Mouse (Mus musculus): ENCODE measurements around the gene Dnah10.
A peak's percentile ranks its signal among the peaks of the same experiment; 100 is the strongest.

Dnah10 gene

DNA sequence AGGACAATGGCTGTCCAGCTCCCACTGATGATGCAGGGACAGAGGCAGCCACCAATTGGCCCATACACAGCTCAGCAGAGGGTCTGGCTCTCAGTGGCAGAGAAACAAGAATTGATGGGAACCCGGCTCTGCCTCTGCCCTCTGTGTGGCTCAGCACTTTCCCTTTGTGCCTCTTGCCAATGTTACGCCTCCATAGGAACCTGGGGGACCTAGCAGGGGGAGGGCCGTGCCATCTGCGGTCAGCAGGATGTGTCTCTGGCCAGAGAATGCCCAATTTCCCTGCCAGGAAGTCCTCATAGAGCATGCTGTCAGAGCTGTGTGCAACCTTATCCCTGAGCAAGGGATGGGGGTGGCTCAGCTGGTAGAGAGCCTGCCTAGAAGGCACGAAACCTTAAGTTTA lies 89.9 kb downstream of the Dnah10 start:
- DNase-seq, result no peak

DNA sequence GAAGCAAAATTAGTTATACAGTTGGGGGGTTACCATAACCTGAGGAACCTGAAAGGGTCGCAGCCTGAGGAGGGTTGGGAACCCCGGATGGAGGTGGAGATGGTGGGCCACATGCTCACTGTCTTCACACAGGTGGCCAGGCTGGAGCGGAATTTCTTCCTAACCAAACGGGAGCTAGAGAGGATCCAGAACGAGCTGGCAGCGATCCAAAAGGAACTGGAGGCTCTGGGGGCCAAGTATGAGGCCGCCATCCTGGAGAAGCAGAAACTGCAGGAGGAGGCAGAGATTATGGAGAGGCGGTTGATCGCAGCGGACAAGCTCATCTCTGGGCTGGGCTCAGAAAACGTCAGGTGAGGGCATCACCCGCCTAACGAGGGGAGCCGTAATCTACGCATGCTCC lies 92.2 kb downstream of the Dnah10 start:
- no peak for DNase-seq

DNA sequence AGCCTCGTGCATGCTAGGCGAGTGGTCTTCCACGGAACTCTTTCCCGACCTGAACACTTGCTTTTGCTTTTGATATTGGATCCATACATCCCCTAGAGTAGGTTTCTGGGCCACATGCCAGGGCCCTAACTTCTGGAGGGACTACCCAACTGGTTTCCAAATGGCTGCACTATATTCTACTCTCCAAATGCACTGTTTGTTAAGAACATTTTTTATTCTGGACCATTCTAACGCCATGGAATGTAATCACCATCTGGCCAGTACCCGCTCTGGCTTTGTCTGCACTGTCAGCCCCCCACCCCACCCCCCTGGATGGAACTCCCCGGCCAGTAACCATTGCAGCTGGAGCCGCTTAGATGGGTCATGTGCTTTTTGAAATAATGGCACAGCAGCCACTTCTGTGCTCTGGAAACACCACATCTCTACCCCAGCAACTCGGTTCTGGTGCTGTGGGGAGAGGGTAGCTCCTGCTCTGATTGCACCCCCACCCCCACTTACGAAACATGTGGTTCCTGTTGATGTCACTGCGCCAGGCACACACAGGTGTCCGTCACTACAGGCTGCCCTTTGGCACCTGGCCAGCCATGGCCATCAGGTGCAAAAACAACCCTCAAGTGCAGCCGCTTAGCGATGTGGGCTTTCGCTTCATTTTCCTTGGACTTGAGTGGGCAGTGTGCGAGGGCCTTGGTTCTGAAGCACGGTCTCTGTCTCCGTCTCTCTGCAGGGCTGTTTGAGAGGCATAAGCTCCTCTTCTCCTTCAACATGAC lies 97.4 kb downstream of the Dnah10 start:
- no peak for DNase-seq

DNA sequence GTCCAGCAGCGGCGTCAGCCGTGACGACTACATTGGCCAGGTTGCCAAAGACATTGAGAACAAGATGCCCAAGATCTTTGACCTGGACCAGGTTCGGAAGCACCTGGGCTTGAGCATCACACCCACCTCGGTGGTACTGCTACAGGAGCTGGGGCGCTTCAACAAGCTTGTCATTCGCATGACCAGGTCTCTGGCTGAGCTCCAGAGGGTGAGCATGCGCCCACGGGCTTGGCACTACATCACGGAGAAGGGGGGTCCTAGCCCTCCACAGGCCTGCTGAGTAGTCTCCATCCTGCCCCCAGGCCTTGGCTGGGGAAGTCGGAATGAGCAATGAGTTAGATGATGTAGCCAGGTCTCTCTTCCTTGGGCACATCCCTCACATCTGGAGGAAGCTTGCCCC lies 105.4 kb downstream of the Dnah10 start:
- DNase-seq, result no peak

DNA sequence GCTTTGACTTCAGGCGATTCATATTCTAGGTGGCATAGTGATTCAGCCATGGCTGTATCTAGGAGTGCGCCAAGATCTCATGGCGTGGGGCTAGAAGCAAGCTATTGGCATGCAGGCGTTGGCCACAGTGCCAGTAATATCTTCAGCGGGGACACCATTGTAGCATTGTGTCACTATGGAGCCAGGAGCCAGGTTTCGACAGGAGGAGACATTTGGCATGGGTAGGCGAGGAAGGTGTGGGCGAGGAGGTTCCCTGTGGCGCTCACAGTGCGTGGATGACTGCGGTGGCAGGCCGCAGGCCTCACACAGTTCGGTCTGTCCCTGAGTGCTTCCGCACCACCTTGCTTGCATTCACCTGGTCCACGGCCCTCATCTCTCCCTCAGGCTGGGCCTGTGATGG lies 110.3 kb downstream of the Dnah10 start:
- DNase-seq, result no peak

DNA sequence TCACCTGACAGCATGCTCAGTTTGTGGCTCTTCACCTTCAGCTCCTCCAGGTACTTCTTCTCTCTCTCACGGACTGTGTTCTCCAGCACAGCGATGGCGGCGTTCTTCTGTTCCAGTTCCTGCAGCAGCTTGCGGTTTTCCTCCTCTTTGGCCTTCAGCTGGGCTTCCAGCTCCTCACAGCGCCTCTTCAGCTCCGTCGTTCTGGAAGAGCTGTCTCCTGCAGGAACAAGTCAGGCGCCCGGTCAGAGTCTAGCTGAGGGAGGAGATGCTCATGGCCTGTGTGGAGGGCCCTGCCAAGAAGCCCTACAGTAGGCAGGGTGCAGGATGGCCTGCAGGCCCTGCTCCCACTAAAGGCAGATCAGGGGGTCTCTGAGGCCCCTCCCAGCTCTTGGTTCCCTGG lies 111.2 kb downstream of the Dnah10 start:
- DNase-seq, result no peak

DNA sequence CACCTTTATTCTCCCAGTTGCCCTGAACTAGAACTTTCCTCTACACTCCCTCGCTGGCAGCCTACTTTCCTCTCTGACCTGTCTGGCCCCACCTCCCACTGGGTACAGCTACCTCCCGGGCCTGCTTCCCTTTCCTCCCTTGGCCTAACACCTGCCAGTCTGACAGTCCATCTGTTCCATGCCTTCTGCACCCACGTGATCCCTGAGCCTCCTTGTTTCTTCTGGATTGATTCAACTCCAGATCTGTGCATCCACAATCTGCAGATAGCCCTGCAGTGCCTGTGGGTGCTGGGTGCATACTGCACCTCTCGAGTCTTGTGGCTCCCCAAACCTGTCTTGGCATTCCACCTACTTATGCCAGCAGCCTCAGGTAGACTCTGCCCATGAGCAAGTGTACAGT lies 111.7 kb downstream of the Dnah10 start:
- DNase-seq, result no peak

DNA sequence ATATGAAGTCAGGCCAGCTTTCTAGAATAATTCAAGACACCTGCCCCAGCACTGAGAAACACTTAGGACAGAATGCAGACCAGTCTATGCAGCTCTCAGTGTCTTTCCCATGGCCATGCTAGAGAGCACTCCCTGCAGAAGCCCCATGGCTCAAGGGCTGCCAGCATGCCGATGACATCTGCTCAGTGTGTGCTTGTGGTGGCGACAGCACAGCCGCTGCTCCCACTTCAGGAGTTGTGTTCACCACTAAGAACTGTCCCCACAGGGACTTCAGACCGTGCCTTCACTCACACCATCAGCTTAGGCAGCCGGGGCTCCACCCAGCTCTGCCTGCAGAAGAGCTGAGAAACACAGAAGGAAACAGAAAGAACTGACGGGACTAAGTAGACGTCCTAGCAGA lies 115.3 kb downstream of the Dnah10 start:
- DNase-seq, result no peak

DNA sequence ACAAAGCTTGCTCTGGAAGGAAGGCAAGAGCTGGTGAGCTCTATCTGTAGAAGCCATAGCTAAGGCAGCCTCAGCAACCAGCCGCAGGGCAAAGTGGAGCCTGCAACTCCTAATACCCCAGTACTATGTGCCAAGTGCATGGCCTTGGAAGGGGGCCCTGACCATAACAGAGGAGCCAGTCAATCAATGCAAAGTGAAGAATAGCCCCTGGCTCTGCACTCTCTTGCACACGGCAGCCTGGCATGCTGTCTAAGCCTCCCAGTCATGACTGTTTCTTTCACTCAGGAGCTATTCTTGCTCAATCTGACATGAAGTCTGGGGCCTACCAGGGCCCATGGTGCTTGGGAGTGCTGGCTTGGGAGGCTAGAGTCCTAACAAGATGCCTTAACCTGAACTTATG lies 115.8 kb downstream of the Dnah10 start:
- no peak for DNase-seq

DNA sequence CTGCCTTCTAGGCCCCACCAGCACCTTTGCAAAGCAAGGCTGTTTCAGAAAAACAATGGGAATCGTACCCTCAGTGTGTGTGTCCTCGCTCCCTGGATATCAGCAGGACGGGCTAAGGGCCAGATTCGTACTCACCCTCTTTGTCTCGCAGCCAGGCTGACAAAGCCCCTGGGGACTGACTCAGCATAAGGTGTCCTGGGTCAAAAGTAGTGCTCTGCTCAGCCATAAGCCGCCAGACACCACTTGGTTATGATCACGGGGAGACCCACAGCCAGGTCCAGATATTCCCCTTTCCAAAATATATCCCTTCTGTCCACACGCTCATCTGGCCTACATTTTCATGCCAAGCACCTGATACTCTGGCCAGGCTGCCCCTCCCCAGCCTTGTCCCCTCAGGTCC lies 118.5 kb downstream of the Dnah10 start:
- DNase-seq, result no peak

DNA sequence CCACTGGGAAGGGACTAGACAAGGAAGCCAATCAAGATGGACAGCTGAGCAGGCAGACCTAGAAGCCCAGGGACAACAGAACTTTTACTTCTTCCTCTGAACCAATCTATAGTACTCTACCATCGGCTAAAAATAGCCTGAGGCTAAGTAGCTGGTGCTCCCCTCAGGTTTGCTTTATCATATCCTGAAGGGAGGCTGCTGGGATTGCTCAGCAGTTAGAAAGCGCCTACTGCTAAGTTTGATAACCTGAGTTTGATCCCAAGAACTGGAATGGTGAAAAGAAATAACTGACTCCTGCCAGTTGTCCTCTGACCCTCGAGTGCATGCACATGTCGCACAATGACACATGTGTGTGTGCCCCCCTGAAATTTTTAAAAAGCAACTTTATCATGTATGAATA lies 120.0 kb downstream of the Dnah10 start:
- DNase-seq, result no peak

DNA sequence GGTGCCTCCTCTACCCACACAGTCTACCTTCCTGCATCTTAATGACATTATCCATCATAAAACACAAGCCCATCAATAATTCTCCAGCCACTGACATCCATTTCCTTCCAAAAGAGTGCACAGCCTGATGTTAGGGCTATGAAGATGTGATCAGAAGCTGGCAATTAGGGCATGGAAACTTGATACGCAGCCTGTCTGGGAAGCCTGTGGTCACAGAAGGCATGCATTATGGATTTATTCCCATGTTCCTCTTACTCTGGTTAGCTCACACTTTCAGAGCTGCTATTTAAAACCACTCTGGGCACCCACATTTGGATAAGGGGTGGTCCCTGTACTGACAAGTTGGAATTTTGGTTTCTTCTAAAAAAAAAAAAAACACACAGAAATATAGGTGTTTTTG lies 122.1 kb downstream of the Dnah10 start:
- no peak for DNase-seq

DNA sequence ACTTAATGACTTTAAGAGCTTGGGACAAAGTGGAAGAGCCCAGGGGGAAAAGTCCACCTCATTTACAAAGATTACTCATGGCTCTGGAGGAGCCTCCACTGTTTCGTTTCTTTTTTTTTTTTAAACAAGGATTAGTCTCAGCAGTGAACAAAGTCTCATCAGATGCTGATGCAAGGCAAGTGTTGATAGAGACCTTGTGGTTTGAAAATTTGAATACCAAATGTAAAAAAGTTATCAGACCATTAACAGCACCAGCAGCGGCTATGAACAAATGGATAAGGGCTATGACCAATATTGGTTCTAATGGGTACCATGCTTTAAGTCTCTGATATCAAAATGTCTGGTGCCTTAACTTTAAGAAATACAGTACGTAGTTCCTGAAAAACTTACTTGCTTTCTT lies 124.1 kb downstream of the Dnah10 start:
- DNase-seq, result no peak

DNA sequence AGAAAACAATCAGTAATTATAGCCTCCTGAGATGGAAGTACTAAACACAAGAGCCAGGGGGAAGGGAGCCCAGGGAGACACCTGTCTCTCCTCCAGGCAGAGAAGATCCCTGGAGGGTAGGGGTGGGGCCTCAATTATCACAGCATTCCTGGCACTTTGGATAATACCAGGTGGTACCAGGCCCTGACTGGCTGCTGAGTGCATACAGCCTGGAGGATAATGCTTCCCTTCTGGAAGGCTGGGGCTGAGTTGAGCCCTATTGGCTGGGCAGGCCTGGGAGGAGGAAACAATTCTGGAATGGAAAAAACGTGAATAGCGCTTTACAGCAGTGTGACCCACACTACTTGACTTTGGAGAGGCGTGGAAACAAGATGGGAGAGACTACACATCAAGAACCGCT lies 126.7 kb downstream of the Dnah10 start:
- DNase-seq, result no peak

DNA sequence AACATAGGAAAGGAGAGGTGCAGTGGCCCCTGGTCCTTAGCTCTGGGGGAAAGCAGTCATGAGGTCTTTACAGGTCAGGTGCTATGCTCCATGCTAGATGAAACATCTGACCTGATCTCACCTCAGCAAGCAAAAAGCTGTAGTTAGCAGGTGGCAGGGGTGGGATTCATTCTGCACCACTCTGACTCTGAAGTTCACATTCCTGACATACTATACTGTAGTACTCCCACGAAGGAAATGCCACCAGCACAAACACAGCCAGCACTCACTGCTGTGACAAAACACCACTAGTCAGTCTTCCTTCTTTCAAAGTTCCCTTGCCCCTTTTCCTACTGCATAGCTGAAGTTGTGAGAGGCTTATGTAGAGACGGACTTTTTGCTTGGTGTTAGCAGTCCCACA lies 127.4 kb downstream of the Dnah10 start:
- no peak for DNase-seq

DNA sequence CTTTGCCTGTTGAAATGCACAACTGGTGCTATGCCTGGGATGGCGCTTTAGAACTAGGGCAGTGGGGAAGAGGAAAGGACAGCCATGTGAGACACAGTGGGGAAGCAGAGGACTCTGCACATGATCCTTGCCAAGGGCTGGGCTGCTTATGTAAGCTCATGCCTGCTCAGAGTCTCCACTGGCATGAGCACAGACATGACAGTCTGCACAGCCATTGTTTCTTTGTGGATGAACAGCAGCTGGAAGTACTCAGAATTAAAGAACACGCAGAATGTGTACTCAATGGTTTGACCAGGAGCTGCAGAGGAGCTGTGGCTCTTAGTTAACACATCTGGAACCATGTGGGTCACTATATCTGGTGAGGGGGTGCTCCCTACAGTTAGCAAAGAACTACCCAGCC lies 128.2 kb downstream of the Dnah10 start:
- no peak for DNase-seq

DNA sequence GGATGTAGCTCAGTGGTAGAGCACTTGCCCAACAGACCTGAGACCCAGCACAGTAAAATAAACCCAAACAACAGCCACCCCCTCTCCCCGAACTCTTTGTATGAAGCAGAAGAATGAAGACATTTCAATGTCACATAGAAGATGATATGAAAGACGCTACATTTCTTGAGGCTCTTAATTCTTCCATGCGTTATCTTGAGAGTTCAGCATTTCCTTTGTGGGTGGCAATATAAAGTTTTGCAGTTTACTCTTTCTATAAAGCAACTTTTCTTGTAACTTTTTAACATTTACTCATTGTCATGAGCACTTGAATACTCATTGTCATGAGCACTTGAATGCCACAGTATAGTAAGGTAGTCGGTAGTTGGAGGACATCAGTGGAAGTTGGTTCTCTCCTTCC lies 129.3 kb downstream of the Dnah10 start:
- DNase-seq, result no peak

DNA sequence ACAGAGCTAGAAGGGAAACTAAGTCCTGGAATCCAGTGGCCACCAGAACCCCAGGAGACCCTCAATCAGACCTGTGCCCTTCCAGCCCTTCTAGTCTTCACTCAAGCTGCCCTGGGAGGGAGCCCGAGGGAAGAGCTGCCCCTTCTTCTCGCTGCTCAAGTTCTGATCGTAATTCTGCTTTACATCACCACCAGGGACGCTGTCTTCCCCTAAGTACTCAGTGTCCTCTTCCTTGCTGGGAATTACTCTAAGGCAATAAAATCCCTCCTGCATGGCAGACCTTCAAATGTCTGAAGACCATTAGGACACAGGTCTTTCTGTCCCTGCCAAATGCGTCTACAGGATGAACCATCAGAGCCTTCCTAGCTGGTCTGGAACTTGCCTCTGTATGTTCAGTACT lies 135.1 kb downstream of the Dnah10 start:
- no peak for DNase-seq

DNA sequence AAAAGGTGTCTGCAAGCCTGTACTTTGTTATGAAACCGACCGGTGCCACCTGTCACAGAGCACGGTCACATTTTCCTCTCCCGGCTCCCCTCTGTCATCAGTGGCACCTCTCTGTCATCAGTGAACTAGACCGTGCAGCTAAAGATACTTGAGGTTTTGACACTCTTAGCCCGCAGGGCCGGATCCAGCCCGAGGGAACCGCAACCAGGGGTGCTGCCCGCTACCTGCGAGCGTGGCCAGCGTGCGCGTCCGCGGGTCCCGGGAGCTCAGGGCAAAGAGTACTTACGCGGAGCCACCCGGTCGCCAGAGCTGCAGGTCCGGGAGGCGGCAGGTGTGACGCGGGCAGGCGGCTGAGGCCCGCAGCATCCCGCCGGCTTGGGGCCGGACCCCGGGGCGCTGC lies 136.6 kb downstream of the Dnah10 start:
- DNase-seq, result peak; percentile 30 to 41

DNA sequence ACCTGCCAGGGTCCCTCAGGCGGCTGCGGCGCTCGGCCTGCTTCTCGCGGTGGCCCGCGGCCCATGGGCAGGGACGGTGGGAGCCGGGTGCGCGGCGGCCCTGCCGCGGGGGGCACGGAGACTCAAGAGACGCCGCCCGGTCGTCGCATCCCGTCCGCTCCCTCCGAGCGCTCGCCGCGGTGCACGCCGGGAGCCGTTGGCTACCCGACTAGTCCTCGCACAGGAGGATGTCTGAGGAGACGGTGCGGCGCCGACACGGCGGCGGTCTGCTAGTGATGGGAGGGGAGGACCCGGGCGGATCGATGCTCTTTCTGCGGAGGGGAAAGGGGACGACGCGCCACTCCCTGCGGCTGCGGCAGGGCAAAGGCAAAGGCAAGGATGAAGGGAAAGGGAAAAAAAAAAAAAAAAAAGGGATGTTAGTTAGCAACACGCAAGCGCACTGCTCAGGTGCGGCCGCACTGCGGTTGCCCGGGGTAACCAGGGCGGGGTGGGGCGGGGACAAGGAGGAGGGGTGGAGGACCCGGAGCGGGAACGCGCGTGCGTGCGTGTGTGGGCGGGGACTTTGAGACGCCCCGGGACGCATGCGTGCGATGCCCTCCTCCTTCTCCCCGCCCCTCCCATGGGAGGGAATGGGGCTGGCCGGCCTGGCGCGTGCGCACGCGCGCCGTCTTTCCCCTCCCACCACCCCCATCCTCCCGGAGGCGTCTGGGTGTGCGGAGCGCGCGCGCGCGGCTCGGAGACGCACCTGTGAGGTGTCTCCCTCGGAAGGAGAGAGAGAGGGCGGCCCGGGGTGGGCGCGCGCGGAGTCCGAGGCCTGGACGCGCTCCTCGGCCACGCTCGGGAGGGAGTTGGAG lies 137.4 kb downstream of the Dnah10 start, which contains the start of the genes Ccdc92 and Zfp664:
Ccdc92 (minus strand) TSS at position 412 of the 854 bp plus-strand sequence.
Zfp664 (plus strand) TSS at position 679 of the 854 bp plus-strand sequence.
- peak; percentile 95 to 96 for DNase-seq

DNA sequence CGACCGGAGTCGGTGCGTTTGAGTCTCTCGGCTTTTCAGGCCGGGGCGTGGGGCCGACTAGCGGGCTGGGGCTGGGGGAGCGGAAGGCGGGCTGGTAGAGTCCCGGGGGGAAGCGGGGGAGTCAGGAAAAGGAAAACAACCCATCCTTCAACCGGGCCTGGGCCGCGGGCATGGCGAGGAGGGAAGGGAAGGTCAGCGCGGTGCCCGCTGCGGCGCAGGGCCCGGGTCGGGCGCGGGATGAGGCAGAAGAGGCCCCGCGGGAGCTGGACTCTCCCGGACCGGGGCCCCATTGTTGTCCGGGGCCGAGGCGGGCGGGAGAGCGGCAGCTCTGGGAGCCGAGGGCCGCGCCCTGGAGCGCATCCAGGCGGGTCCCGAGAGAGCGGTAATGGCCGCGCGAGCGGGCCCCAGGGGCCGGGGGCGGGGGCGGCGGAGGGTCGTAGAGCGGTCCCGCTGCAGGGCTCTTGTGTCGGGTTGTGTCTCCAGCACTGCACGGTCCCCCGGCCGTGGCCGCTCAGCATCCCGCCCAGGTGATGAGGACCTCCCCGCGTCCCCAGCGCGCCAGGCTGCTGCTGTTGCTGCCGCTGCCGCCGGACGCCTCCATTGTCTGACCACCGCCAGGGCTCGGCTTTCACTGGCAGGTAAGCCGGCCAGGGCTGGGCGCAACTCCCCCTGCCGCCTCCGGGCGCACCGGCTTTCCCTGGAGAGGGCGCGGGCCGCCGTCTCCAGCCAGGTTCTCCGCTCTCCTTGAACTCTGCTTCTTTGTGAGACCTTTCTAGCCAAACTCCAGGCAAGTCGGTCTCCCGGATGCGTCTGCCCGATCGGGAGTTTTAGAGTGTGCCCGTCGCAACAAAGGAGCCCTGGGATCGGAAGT lies 138.2 kb downstream of the Dnah10 start:
- DNase-seq, result peak; percentile 25 to 36

DNA sequence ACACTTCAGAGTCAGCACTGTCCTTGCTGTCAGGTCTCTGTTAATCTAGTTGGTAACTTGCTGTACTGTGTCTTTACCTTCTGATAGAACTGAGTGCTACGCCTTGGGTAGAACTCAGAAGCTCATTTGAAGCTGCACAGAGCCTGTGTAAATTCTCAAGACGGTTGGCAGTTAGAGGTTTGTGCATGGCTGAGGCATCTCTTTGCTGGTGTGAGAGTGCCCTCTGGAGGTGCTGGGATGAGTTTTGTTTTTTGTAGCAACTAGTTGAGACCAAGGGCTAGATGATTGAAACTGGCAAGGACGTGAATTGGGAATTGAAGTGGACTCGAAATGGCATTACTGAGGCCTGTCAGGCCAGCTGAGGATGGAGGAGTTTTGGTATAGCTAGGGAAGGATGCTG lies 144.1 kb downstream of the Dnah10 start:
- peak; percentile 20 to 29 for DNase-seq

DNA sequence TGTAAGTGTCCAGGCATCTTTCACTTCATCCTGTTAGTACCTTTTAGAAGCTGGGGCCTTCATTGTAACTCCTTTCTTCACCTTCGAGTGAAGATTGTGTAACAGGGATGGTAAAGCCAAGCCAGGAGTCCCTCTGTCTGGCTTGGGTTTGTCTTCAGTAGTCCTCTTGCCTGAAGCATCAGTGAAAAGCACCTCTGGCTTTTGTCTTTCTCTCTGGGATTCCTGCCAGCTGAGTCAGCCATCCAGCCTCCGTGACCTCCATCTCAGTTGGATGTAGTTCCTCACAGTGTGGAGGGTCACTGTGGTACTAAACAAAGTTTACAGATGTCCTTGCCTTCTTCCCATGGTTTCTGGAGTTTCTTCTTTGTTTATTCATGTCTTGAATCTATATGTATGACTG lies 147.1 kb downstream of the Dnah10 start:
- DNase-seq, result no peak

Measured in thymus, adult 18-20 months (tissue).